Mouse (Mus musculus) subcutaneous adipose tissue, adult 2 months (tissue): ENCODE data around the gene R3hcc1l. TPM values are rescaled to one million over a fixed set of nuclear protein-coding genes. Genes with fewer than 3 reads are reported as not detected.

Experiments used
- polyA plus RNA-seq: library from polyadenylated mRNA; depleted of rRNA; stranded (reverse); fragments of >200 nt; gene quantifications from 2 replicates; pipeline ENCODE4 v1.2.3, GENCODE M21; 2012; ENCODE audit warnings: low replicate concordance; rRNA removed

R3hcc1l gene
- polyA plus RNA-seq: 5.5 and 6.7 TPM in 2 replicates

DNA sequence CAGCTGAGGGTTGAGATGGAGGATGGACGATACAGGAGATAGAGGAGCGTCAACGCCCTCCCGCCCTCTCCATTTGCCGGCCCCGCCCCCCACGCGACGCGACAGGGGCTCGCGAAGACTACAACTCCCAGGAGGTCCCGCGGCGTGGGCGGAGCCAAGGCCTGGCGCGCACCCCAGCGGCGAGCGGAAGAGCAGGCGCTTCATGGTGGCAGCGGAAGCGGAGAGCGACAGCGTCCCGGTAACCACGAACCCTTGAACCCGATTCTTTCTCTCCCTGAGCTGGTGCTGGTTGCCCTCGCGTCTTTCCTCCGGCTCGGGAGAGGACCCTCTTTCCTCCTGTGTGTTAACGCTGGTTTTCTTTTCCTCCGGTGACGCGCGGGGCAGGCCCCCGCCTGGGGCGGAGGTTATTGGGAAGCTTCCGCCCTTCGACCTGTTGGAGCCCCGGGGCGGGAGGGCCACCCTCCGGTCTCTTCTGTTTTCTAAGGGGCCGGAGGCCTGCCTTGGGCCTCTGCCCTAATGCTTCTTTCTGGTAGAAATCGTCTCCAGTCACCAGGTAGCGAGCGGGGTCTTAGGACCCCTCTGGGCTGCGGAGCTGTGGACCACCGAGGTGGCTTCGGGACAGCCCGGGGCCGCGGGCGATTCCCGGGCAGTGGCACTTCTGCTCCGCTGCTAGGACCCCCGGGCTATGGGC lies at the start of gene R3hcc1l:
R3hcc1l (plus strand) TSS at position 140 of the 691 bp plus-strand sequence.

DNA sequence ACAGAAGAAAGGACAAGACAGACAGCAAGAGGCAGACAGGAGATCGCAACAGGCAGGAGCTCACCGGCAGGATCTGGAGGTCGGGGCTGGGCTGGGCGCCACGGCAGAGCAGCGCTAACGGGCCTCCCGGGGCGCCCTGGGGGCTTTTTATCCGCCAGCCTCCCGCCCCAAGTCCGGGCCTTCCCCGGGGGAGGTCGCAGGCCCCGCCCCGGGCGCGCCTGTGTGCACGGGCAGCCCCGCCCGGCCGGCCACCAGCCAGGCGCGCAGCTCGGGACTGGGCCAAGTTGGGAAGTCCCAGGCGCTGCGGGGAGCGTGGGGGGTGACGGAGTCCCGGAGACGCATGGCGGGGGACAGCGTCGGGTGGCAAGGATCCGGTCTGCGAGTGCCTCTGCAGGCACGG lies 94.1 kb downstream of the R3hcc1l start, which contains the start of gene Loxl4:
Loxl4 (minus strand) TSS at position 160 of the 400 bp plus-strand sequence.

Other genes with a start within 250 kb of the R3hcc1l start
- gene Crtac1, start 87.0 kb upstream of the R3hcc1l start, polyA plus RNA-seq: 7.9 and 9.8 TPM in 2 replicates
- 1.7 and 3.6 TPM in 2 replicates for gene Loxl4, start 94.1 kb downstream of the R3hcc1l start, polyA plus RNA-seq
- gene Pyroxd2, start 234.0 kb downstream of the R3hcc1l start, polyA plus RNA-seq: 15.4 and 16.5 TPM in 2 replicates